In genomic region chr9:47227298-47227697, GRCm38 (mm10) we compare ENCODE assay signal across 22 mouse cellular contexts.
"Had no signal": no experiment of that assay in that cellular context is flagged by ENCODE, and none has a peak within 500 bp of the region (broad histone marks: within the 10 kb centered on the region; RNA-seq: fewer than 3 reads in every experiment).

No protein-coding gene starts in this region.

- H3K9me3 ChIP-seq: hindbrain, embryonic 10.5 days; hindbrain, embryonic 13.5 days; hindbrain, embryonic 15.5 days; kidney, embryonic 15.5 days; limb, embryonic 13.5 days; limb, embryonic 15.5 days; liver, embryonic 12.5 days had no signal

- H3K4me3 ChIP-seq: gastrocnemius, adult 2 months; heart, adult 2 months; hindbrain, embryonic 10.5 days; hindbrain, embryonic 13.5 days; hindbrain, embryonic 15.5 days; kidney, embryonic 15.5 days; limb, embryonic 13.5 days; limb, embryonic 15.5 days; liver, embryonic 12.5 days had no signal

- DNase-seq: gastrocnemius, postnatal 25 days; heart, adult 2 months; heart, postnatal 10 days; heart, postnatal 4 days; kidney, adult 11 months; kidney, adult 2 months; kidney, adult 9 months; kidney, postnatal 14 days; kidney, postnatal 36 days had no signal

- H3K4me2 ChIP-seq: heart, embryonic 11.5 days; hindbrain, embryonic 13.5 days; hindbrain, embryonic 15.5 days; kidney, embryonic 15.5 days; limb, embryonic 13.5 days; limb, embryonic 15.5 days; liver, embryonic 12.5 days had no signal

- H3K27ac ChIP-seq: gastrocnemius, adult 2 months; heart, adult 2 months; hindbrain, embryonic 10.5 days; hindbrain, embryonic 13.5 days; hindbrain, embryonic 15.5 days; hindbrain, postnatal 0 days; kidney, embryonic 15.5 days; kidney, postnatal 0 days; limb, embryonic 13.5 days; limb, embryonic 15.5 days; liver, embryonic 12.5 days; liver, embryonic 14.5 days had no signal

- ATAC-seq: intestine, embryonic 16.5 days; liver, embryonic 12.5 days had no signal

- H3K9ac ChIP-seq: hindbrain, embryonic 13.5 days; hindbrain, embryonic 15.5 days; kidney, embryonic 15.5 days; limb, embryonic 13.5 days; limb, embryonic 15.5 days; liver, embryonic 12.5 days; liver, embryonic 14.5 days had no signal

- H3K4me1 ChIP-seq: kidney, embryonic 15.5 days; liver, embryonic 12.5 days had no signal

- H3K27me3 ChIP-seq: hindbrain, embryonic 13.5 days; hindbrain, embryonic 15.5 days; kidney, embryonic 15.5 days; limb, embryonic 15.5 days; liver, embryonic 12.5 days had no signal

- H3K36me3 ChIP-seq: hindbrain, embryonic 10.5 days; hindbrain, embryonic 13.5 days; hindbrain, embryonic 15.5 days; kidney, embryonic 15.5 days; limb, embryonic 13.5 days; limb, embryonic 15.5 days; liver, embryonic 12.5 days had no signal
